Mouse (Mus musculus) G1E (cell line): ENCODE data around the gene Dab1.

Experiments
- CTCF ChIP-seq: IDR thresholded peaks from 2 replicates; pipeline ENCODE4 v1.5.1; 2012; ENCODE audit warnings: low read depth, low read length, inconsistent platforms, mixed read lengths
- GATA1 ChIP-seq: IDR thresholded peaks from 2 replicates; pipeline ENCODE4 v1.6.1; 2012; ENCODE audit warnings: borderline replicate concordance, low read length, inconsistent platforms, mixed read lengths
- TAL1 ChIP-seq: conservative IDR thresholded peaks from 2 replicates; pipeline ENCODE4 v1.6.1; 2012; ENCODE audit warnings: low read depth, low read length, inconsistent platforms, mixed read lengths

DNA sequence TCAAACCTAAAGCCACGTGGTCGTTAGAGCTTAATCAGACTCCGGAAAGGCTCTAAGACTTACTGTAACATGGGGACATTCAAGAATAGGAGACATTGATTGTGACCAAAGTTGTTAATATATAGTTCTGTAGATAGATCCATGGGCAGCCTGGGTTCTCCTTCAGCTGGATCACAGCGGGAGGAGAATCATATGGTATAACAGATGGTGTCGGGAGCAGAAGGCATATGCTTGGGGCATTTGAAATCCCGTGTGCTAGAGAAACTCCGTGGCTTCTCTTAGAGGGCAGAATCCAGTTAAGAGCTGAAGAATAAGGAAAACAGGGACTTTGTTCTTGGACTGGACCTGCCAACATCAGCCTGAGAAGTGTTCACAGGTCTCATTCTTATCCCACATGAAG lies 904.6 kb downstream of the Dab1 start:
- TF ChIP-seq CTCF: no peak
- TF ChIP-seq GATA1: no peak
- TF ChIP-seq TAL1: no peak
